Mouse (Mus musculus) erythroid progenitor cell, adult 5-6 weeks (primary cell): ENCODE results near the gene Ankrd17. TPM values are rescaled to one million over a fixed set of nuclear protein-coding genes. Genes with fewer than 3 reads are reported as not detected.

Experiments
- ATAC-seq: replicated peaks from 2 replicates; pipeline ENCODE4 v1.8.0; 2016; ENCODE audit warnings: moderate number of reproducible peaks, mild to moderate bottlenecking, moderate TSS enrichment, inconsistent platforms; ENCODE audit not compliant: poor library complexity, low FRiP score, severe bottlenecking
- total RNA-seq, 2 experiments: library from RNA; stranded (forward) in 1 of 2; stranded (reverse) in 1 of 2; fragments of 150-400 nt in 1 of 2; fragments of 186-747, 209-891 nt in 1 of 2; gene quantifications; 2 replicates each; pipeline versions ENCODE4 v1.2.3 to v1.2.4; 2015 to 2017; ENCODE audit warnings: low replicate concordance in 2 of 2

The Ankrd17 gene
- total RNA-seq, 2 experiments from 2014 or later = 121 to 141 TPM

DNA sequence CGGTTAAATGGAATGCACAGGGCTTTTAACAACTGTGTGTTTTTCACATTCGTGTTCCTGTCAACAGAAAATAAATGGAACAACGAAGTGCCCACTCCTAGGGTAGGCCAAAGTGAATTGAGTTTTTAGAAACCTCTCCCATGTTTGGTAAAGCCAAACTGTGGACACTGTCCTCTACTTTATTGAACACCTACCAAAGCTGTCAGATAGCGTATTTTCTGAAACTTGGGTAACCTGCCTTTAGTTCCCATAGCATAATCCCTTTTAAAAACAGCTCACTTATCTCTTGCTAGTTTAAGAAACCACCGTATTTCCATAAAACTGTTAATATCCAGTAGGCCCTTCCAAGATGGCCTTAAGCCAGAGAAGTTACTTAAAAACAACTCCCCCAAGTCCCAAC is 141.6 kb downstream of the Ankrd17 start:
- ATAC-seq = no peak

DNA sequence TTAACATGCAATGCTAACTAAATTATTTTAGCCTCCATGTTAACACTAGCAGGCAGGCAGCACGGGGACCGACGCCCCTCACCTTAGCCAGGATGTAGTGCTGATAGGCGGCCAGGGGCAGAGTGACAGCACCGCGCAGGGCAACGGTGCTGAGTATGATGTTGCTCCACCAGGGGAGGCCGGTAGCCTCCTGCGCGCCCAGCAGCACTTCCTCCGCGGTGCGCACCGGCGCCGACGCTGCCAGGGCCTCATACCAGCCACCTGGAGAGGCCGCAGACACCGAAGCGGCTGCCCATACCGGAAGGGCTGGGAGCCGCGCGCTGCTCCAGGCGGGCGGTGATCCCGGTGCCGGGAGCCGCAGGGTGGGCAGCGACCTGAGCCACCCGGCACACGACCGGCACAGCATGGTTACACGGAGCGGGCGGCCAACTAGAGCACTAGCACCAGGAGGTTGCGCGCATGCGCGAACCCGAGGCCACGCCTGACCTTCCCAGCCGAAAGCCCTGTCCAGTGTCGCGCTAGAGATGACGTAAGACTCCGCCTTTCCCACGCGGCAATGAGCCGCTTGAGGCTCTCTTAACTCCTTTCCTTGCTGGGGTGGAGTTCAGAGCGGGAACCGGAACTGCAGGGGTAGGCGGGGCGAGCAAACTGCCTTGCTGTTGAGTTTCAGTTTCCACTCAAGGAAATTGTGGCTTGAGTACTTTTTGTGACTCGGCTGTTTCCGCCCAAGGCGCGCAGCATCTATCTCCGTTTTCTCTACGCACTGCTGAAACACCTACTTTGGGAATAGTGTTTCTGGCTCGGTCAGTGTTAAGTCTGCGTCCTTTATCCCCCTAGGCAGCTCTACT is 142.6 kb downstream of the Ankrd17 start, which contains the start of gene Cox18:
Gene Cox18, minus strand, starts transcription at position 468 of the 848 bp plus-strand sequence.
- ATAC-seq = peak; percentile 97

GRCm38 (mm10) chr5:90222937-90223336 is 143.4 kb downstream of the Ankrd17 start:
- ATAC-seq = no peak

- ATAC-seq = no peak
Observed at GRCm38 (mm10) chr5:90217791-90218190, 148.6 kb downstream of the Ankrd17 start.

DNA sequence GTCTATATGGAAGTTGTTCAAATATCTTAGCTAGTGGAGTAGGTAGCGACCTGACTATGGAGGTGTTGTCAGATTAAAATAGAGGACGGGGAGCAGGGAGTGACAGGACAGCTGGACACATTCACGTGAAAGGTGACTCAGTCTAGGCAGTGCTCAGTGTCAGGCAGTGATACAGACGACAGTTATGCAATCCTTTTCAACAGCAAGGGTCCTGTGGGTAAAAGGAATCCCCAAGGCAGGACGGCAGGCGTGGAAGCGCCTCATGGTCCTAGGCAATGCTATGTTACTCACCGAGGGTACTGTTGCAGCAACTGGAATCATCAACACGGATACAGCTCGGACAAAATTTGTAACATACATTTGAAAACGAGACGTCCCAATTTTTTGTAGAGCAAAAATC is 149.2 kb downstream of the Ankrd17 start:
- ATAC-seq = no peak

DNA sequence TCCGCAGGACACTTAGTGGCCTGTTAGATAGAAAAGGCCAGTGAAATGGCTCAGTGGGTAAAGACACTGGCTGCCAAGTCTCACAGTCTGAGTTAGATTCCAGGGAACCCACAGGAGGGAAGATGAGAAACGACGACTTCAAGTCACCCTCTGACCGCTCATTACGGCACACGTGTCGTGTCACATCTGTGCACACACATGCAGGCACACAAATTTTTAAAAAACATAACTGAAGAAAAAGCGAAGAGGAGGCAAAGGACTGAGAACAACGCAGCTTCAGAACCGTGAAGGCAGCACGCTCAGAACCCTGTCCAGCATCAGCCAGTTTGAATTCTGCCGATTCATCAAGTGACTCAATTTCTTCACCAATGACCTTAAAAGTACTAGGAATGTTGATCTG is 153.0 kb downstream of the Ankrd17 start:
- no peak for ATAC-seq

DNA sequence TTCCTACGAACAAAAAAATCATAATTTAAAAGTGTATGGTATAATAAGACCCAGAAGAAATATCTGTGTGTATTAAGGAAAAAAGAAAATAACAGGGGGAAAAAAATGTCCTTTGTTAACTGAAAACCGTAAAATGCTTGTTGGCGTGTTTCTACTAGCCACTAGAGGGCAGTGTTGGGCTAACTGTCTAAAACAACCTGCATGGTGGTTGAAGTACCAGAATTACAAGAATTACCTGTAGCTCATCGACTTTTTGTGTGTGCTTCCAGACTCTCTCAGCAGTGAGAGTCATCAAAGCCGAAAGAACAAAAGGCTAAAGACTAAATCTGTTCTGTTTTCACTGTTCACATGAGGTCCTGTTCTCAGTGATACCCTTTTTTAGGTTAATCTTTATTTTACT is 163.2 kb downstream of the Ankrd17 start:
- ATAC-seq = peak; percentile 54; the same call in 1 of the 2 replicates

DNA sequence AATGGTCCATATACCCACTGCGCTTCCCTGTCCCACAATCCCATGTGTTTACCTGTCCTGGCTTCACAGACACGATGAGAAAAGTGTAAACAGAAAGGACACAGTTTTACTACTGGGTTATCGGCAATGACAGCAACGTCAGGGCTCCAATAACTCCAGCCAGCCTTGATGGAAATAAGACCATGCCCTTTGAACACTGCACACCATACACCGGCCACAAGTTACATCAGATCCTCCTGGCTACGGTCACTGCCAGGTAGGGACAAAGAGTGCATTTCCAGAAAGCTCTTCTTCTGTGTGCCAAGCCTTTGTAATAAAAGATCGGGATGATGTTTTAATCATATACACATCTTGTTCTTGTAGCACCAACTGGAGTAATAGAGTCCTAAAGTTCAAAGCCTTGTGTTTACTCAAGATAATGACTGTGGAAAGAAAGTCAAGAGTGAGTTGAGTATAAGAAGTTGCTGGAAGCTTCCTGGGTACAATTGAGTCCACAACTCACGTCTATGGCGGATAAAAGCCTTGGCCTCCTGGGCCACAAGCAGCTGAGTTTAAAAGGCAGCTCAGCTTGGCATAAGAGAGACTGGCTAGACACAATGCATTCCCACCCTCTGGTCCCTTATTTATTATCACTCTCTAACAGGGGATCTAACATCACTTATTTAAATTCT is 163.8 kb downstream of the Ankrd17 start:
- ATAC-seq = no peak

DNA sequence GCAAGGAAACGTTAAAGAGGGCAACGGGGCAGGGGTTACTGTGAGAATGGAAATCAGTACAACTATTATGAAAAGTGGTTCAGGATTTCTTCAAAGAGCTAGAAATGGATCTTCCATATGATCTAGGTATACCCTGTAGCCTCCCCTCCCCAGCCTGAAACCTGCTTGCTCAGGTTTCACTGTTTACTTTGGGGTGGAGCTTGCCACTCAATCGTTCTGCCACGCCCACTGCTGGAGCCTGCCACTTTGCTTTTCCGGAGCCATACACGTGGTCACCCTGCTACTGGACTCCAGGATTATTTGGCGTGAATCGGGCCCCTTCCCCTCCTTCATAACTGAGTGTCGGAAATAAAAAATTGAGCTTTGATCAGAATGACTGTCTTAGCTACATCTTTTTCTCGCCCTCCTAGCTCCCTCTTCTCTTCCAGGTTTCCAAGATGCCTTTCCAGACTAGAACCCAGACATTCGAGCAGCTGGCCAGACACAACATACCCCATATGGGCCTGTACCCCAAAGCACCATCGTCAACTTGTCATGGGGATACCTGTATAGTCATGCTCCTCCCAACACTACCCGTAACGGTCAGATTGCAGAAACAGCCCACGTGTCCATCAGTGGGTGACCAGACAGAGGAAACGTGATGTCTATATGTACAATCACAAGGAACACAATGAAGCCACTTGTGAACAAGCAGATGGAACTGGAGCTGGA is 166.3 kb downstream of the Ankrd17 start:
- no peak for ATAC-seq

DNA sequence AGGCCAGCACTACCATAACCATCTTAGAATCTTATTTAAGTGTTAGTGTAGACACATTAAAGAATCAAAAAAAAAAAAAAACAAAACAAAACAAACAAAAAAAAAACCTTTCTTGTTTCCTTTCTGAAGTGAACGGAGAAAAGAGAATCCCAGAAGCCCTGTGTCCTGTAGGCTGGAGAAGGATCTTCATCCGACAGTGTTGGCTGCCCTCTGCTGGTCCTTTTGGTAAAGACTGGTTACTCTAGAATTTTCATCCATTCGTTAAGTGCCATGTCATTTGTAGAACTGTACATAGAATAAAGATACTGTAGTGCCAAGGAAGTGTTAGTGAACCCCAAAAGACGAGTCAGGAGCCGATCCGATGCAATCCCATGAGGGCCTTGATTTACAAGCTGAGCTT is 171.5 kb downstream of the Ankrd17 start:
- ATAC-seq = no peak

DNA sequence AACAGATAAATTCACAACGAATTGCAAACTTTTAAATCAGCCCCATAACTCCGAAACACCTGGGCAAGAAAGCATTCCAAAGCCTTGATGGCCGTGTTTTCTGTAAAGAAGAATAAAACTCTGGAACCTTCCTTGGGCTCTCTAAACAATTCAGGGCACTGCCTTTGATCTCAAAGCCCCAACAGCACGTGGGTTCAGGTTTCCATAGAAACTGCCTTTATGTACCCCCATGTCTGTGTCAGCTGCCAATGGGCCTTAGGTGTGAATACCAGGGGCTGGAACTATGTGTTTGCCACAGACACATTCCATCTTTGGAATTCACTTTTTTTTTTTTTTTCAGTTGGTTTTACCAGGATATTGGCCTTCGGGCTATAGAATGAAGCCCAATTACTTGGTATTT is 183.6 kb downstream of the Ankrd17 start:
- no peak for ATAC-seq

GRCm38 (mm10) chr5:90179094-90179493 is 187.3 kb downstream of the Ankrd17 start:
- no peak for ATAC-seq

GRCm38 (mm10) chr5:90178116-90178515 is 188.3 kb downstream of the Ankrd17 start:
- ATAC-seq = no peak

Other genes starting within 250 kb of the Ankrd17 start
- 2.9 and 10.1 TPM in 2 replicates for gene Cox18, start 142.6 kb downstream of the Ankrd17 start, total RNA-seq (2015; ENCODE audit: low replicate concordance)
- 0.38 and 5.6 TPM in 2 replicates for gene Cox18, start 142.6 kb downstream of the Ankrd17 start, total RNA-seq (2017; ENCODE audit: low replicate concordance)
- 4.6 TPM in 1 of 2 replicates, not detected in the other for gene Gm9958, start 627 bp upstream of the Ankrd17 start, total RNA-seq (2015; ENCODE audit: low replicate concordance)
- 0.51 and 6.3 TPM in 2 replicates for gene Gm9958, start 627 bp upstream of the Ankrd17 start, total RNA-seq (2017; ENCODE audit: low replicate concordance)
- not detected in 2 replicates for gene Alb, start 94.3 kb upstream of the Ankrd17 start, total RNA-seq (2015; ENCODE audit: low replicate concordance)
- not detected in 2 replicates for gene Alb, start 94.3 kb upstream of the Ankrd17 start, total RNA-seq (2017; ENCODE audit: low replicate concordance)
- 1.4 and 6.3 TPM in 2 replicates for gene Afp, start 124.2 kb upstream of the Ankrd17 start, total RNA-seq (2015; ENCODE audit: low replicate concordance)
- gene Afp, start 124.2 kb upstream of the Ankrd17 start, total RNA-seq (2017; ENCODE audit: low replicate concordance) = 0.13 TPM in 1 of 2 replicates, not detected in the other
- gene Afm, start 152.4 kb upstream of the Ankrd17 start, total RNA-seq (2015; ENCODE audit: low replicate concordance) = not detected in 2 replicates
- not detected in 2 replicates for gene Afm, start 152.4 kb upstream of the Ankrd17 start, total RNA-seq (2017; ENCODE audit: low replicate concordance)
- not detected in 2 replicates for gene 5830473C10Rik, start 194.5 kb upstream of the Ankrd17 start, total RNA-seq (2015; ENCODE audit: low replicate concordance)
- not detected in 2 replicates for gene 5830473C10Rik, start 194.5 kb upstream of the Ankrd17 start, total RNA-seq (2017; ENCODE audit: low replicate concordance)